Comparison of ENCODE assay signal across 8 mouse cellular contexts in genomic region chr4:148160436-148161390, GRCm38 (mm10). TPM values are rescaled to one million over a fixed set of nuclear protein-coding genes. Genes with fewer than 3 reads are reported as not detected.
A peak's percentile ranks its signal among the peaks of the same experiment; 100 is the strongest.
DNase-seq lines count a peak whose midpoint lies in the region; ATAC-seq and TF ChIP-seq lines count a peak whose summit lies in the region.

TSS of gene Fbxo44 (minus strand) at chr4:148160482.
TSS of gene Fbxo2 (plus strand) at chr4:148160621.

- peak; percentile 40 for DNase-seq in kidney, adult 2 months
- DNase-seq in kidney, adult 11 months, result no peak
- DNase-seq in MEL (ENCODE audit: low read depth, low spot score), result no peak
- DNase-seq in cerebellum, postnatal 14 days, result peak; percentile 64 to 70
- peak; percentile 76 for DNase-seq in intestine, embryonic 14.5 days (ENCODE audit: low spot score)
- peak; percentile 62 to 72 for DNase-seq in right cerebral cortex, adult 2 months (ENCODE audit: low spot score in 2 of 2)
- no peak for DNase-seq in gastrocnemius, adult 18-20 months (ENCODE audit: low spot score)

- no peak for TF ChIP-seq CTCF in kidney, adult 2 months (conservative IDR thresholded peaks at IDR 0.05; ENCODE audit: insufficient read depth, insufficient read length, low read depth, low read length)
- TF ChIP-seq CTCF in MEL (IDR thresholded peaks at IDR 0.05 in 2 of 3, conservative IDR thresholded peaks at IDR 0.05 in 1 of 3; ENCODE audit: control insufficient read depth in 1 of 3, insufficient read depth in 1 of 3, low read depth in 2 of 3, low read length in 3 of 3, poor library complexity in 1 of 3, severe bottlenecking in 1 of 3), result no peak

- no peaks in the 10 kb centered on the region for H3K36me3 ChIP-seq in kidney, adult 2 months (ENCODE audit: control insufficient read depth, insufficient read depth, low read length)
- H3K36me3 ChIP-seq in MEL (ENCODE audit: control insufficient read depth in 1 of 2, insufficient read depth in 2 of 2, low read length in 2 of 2), result no peaks in the 10 kb centered on the region
- H3K36me3 ChIP-seq in intestine, embryonic 14.5 days (ENCODE audit: control insufficient read depth, insufficient read depth, low read length), result no peaks in the 10 kb centered on the region
- 0 out of 2 replicates have a peak, but pooled peaks cover under 1% of the 10 kb centered on the region for H3K36me3 ChIP-seq in limb, embryonic 15.5 days

- peak within 1 kb of the TSS; percentile 69 for H3K4me3 ChIP-seq in kidney, adult 2 months (ENCODE audit: insufficient read depth, low read depth, low read length)
- H3K4me3 ChIP-seq in MEL (ENCODE audit: control insufficient read depth in 1 of 2, insufficient read depth in 1 of 2, low read depth in 2 of 2, low read length in 2 of 2), result peak within 1 kb of the TSS; percentile 80 to 93
- peak within 1 kb of the TSS; percentile 55 for H3K4me3 ChIP-seq in intestine, embryonic 14.5 days (ENCODE audit: low read depth, low read length)
- peak within 1 kb of the TSS; percentile 61 for H3K4me3 ChIP-seq in limb, embryonic 15.5 days

- H3K27me3 ChIP-seq in kidney, adult 2 months (replicated peaks; ENCODE audit: control insufficient read depth, insufficient read depth, low read length), result no peaks in the 10 kb centered on the region
- no peaks in the 10 kb centered on the region; a peak in 1 of 4 replicates for H3K27me3 ChIP-seq in MEL (ENCODE audit: control insufficient read depth in 1 of 2, insufficient read depth in 2 of 2, low read length in 2 of 2)
- peaks cover 60% of the 10 kb centered on the region for H3K27me3 ChIP-seq in intestine, embryonic 14.5 days (replicated peaks; ENCODE audit: control insufficient read depth, insufficient read depth, low read length)
- H3K27me3 ChIP-seq in limb, embryonic 15.5 days, result peaks cover 62% of the 10 kb centered on the region

- H3K27ac ChIP-seq in kidney, adult 2 months (ENCODE audit: insufficient read depth, low read depth, low read length), result peak within 1 kb of the TSS; percentile 58
- H3K27ac ChIP-seq in MEL (ENCODE audit: control insufficient read depth, low read depth, low read length), result no peak within 1 kb of the TSS
- H3K27ac ChIP-seq in intestine, embryonic 14.5 days (ENCODE audit: low read depth), result no peak within 1 kb of the TSS
- no peak within 1 kb of the TSS for H3K27ac ChIP-seq in limb, embryonic 15.5 days

- H3K79me2 ChIP-seq in MEL (ENCODE audit: control insufficient read depth, insufficient read depth, low read length, poor library complexity), result no peaks in the 10 kb centered on the region; the same call in 1 of the 2 replicates

- TF ChIP-seq POLR2A in kidney, adult 2 months (IDR thresholded peaks at IDR 0.05; ENCODE audit: low read depth, low read length), result no peak
- TF ChIP-seq POLR2A in MEL (IDR thresholded peaks at IDR 0.05; ENCODE audit: control insufficient read depth in 1 of 2, insufficient read depth in 1 of 2, low read depth in 1 of 2, low read length in 2 of 2, poor library complexity in 1 of 2), result no peak

- peak; percentile 77 for ATAC-seq in intestine, embryonic 14.5 days (replicated peaks; ENCODE audit: low FRiP score, low TSS enrichment, low read depth)
- ATAC-seq in limb, embryonic 15.5 days (ENCODE audit: insufficient number of reproducible peaks, low FRiP score, low TSS enrichment, low read depth), result peak; percentile 67

- peak within 1 kb of the TSS; percentile 98 for H3K4me2 ChIP-seq in intestine, embryonic 14.5 days (ENCODE audit: low read length)
- H3K4me2 ChIP-seq in limb, embryonic 15.5 days, result peak within 1 kb of the TSS; percentile 97

- peak within 1 kb of the TSS; percentile 77 for H3K9ac ChIP-seq in MEL (ENCODE audit: control insufficient read depth, low read depth, low read length, poor library complexity, severe bottlenecking)
- H3K9ac ChIP-seq in intestine, embryonic 14.5 days (ENCODE audit: low read length), result peak within 1 kb of the TSS; percentile 40
- peak within 1 kb of the TSS; percentile 63 for H3K9ac ChIP-seq in limb, embryonic 15.5 days

- TF ChIP-seq RAD21 in MEL (IDR thresholded peaks at IDR 0.05; ENCODE audit: low read depth, low read length), result no peak

- no peak for TF ChIP-seq EP300 in MEL (IDR thresholded peaks at IDR 0.05; ENCODE audit: low read depth in 1 of 2, low read length in 2 of 2)

- peaks cover 5% of the 10 kb centered on the region; the same call in 1 of the 2 replicates for H3K4me1 ChIP-seq in kidney, adult 2 months (ENCODE audit: control insufficient read depth, insufficient read depth, low read length)
- H3K4me1 ChIP-seq in MEL (ENCODE audit: control insufficient read depth in 1 of 2, insufficient read depth in 2 of 2, low read length in 2 of 2), result peaks cover 0 to 3% of the 10 kb centered on the region in 2 experiments; a peak in 2 of 4 replicates
- H3K4me1 ChIP-seq in intestine, embryonic 14.5 days (replicated peaks; ENCODE audit: control insufficient read depth, insufficient read depth, low read length), result no peaks in the 10 kb centered on the region; the same call in 1 of the 2 replicates
- H3K4me1 ChIP-seq in limb, embryonic 15.5 days, result peaks cover 45% of the 10 kb centered on the region

- WGBS in kidney, adult 2 months, result 4% methylated on average over 40 of the region's 43 CpGs
- WGBS in intestine, embryonic 14.5 days, result under 1% methylated on average over 43 of the region's 43 CpGs
- under 1% methylated on average over 43 of the region's 43 CpGs for WGBS in limb, embryonic 15.5 days

- H3K9me3 ChIP-seq in MEL (replicated peaks; ENCODE audit: insufficient read depth, low read length), result no peaks in the 10 kb centered on the region
- H3K9me3 ChIP-seq in intestine, embryonic 14.5 days (ENCODE audit: control insufficient read depth, low read length), result no peaks in the 10 kb centered on the region
- no peaks in the 10 kb centered on the region for H3K9me3 ChIP-seq in limb, embryonic 15.5 days

TF ChIP-seq in MEL, 35 proteins besides CTCF, POLR2A, EP300 and RAD21:
- TF ChIP-seq USF1 (IDR thresholded peaks at IDR 0.05; ENCODE audit: low read depth, low read length) (no peak), E2F4 (IDR thresholded peaks at IDR 0.05; ENCODE audit: borderline replicate concordance, low read depth, low read length) (no peak), KAT2A (conservative IDR thresholded peaks at IDR 0.05; ENCODE audit: low read depth, low read length) (no peak), ZNF384 (IDR thresholded peaks at IDR 0.05; ENCODE audit: low read depth, low read length) (no peak), MYB (IDR thresholded peaks at IDR 0.05; ENCODE audit: low read depth, low read length) (no peak), ZMIZ1 (IDR thresholded peaks at IDR 0.05; ENCODE audit: low read depth, low read length) (no peak), MAZ (IDR thresholded peaks at IDR 0.05; ENCODE audit: low read depth, low read length) (no peak), MYC (IDR thresholded peaks at IDR 0.05; ENCODE audit: low read depth, low read length) (no peak), MXI1 (IDR thresholded peaks at IDR 0.05; ENCODE audit: low read depth, low read length) (no peak), MAX (IDR thresholded peaks at IDR 0.05; ENCODE audit: low read length) (no peak)

RNA-seq across cellular contexts. Expression of gene Fbxo44, which starts in this region (rescaled TPM):
- 29.8 and 45.7 TPM in 2 replicates for polyA plus RNA-seq in kidney, adult 2 months (2012; rRNA removed)
- 2.3 and 3.2 TPM in 2 replicates for total RNA-seq in MEL (2012; rRNA removed)
- polyA plus RNA-seq in MEL (2012; ENCODE audit: insufficient read depth in 1 of 2, insufficient read length in 2 of 2, low read depth in 1 of 2, low replicate concordance in 2 of 2, missing spikeins in 1 of 2), result 1 to 10 TPM in 1 of 2 experiments, not detected in 1; 6.2 TPM
- 13.3 and 14.2 TPM in 2 replicates for polyA plus RNA-seq in intestine, embryonic 14.5 days (2014; fragmentation: Nextera tagmentation; extraction: Ambion mirVana)
- 5.2 and 6.5 TPM in 2 replicates for polyA plus RNA-seq in limb, embryonic 15.5 days (2015; fragmentation: Nextera tagmentation; extraction: Ambion mirVana)
- total RNA-seq in gastrocnemius, adult 18-20 months (2021), result 1 to 10 TPM; 7.0 to 7.8 TPM

RNA-seq across cellular contexts. Expression of gene Fbxo2, which starts in this region (rescaled TPM):
- polyA plus RNA-seq in kidney, adult 2 months (2012; rRNA removed), result 1.5 and 2.3 TPM in 2 replicates
- total RNA-seq in MEL (2012; rRNA removed), result 0.35 and 0.46 TPM in 2 replicates
- 1 to 10 TPM in 1 of 2 experiments, not detected in 1; 2.7 TPM for polyA plus RNA-seq in MEL (2012; ENCODE audit: insufficient read depth in 1 of 2, insufficient read length in 2 of 2, low read depth in 1 of 2, low replicate concordance in 2 of 2, missing spikeins in 1 of 2)
- 0.50 and 0.65 TPM in 2 replicates for polyA plus RNA-seq in intestine, embryonic 14.5 days (2014; fragmentation: Nextera tagmentation; extraction: Ambion mirVana)
- 4.2 and 4.5 TPM in 2 replicates for polyA plus RNA-seq in limb, embryonic 15.5 days (2015; fragmentation: Nextera tagmentation; extraction: Ambion mirVana)
- total RNA-seq in gastrocnemius, adult 18-20 months (2021), result under 1 TPM; 0.18 to 0.28 TPM

Comparison
In these comparisons a context has a peak if more than half of its experiments do, and no peak if none do; other contexts are left out.
1. DNase-seq: peak in kidney, adult 2 months (single experiment), cerebellum, postnatal 14 days (2 of 2), intestine, embryonic 14.5 days (single experiment) and right cerebral cortex, adult 2 months (2 of 2); none in kidney, adult 11 months (single experiment), MEL (single experiment) and gastrocnemius, adult 18-20 months (single experiment).
2. Peak in every context shown above with its lines, with median percentiles within 50 percentile points of each other: H3K4me3 ChIP-seq and H3K9ac ChIP-seq.